Mouse (Mus musculus): ENCODE results near the gene Nudt22.

The Nudt22 gene

DNA sequence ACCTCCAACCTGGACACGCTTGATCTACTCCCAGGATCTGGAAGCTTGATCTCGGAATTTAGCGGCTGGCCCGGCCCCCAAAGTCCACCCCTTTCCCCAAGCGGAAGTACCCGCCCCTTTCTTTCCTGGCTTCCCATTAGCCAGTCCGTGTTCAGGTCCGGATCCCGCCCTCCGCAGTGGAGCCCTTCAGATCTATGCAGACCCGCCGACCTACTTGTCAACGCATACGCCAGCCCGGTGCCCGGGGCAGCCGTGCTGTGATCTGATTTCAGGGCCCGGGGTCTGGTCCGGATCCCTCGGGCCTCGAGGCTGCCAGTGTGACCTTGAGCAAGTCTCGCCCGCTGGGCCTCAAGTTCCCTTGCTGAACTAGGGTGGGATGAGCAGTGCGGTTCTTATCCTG lies at the start of gene Nudt22, which contains the start of gene Trpt1:
Nudt22 (minus strand) TSS at position 112 of the 400 bp plus-strand sequence.
Trpt1 (plus strand) TSS at position 126 of the 400 bp plus-strand sequence.
- WGBS = 0% methylated on average over 24 of the region's 24 CpGs

DNA sequence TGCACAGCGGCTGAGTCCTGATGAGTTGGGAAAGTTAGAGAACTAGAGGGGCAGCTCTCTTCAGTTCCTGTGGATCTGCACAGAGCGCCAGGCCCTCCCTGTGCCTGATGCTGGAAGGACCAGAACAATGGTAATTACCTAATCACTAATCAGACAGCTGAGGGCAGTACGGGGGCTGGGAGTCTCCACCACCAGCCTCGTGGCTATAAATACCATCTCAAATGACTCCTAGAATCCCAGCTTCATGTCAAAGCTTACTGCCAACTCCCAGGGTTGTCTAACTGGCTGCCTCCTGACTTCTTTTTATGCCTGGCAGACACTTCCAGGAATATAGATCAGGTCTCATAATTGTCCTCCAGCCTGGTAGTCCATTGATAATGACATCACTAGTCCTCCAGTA lies 48.8 kb upstream of the Nudt22 start:
- WGBS = 43% methylated on average over 4 of the region's 4 CpGs

- WGBS = 74% methylated on average over 4 of the region's 4 CpGs
Observed at GRCm38 (mm10) chr19:7044279-7044678, 48.4 kb upstream of the Nudt22 start.

- 76% methylated on average over 2 of the region's 2 CpGs for WGBS
Observed at GRCm38 (mm10) chr19:7041171-7041570, 45.3 kb upstream of the Nudt22 start.

GRCm38 (mm10) chr19:7040637-7041130 lies 44.8 kb upstream of the Nudt22 start:
- 18% methylated on average over 13 of the region's 13 CpGs for WGBS

DNA sequence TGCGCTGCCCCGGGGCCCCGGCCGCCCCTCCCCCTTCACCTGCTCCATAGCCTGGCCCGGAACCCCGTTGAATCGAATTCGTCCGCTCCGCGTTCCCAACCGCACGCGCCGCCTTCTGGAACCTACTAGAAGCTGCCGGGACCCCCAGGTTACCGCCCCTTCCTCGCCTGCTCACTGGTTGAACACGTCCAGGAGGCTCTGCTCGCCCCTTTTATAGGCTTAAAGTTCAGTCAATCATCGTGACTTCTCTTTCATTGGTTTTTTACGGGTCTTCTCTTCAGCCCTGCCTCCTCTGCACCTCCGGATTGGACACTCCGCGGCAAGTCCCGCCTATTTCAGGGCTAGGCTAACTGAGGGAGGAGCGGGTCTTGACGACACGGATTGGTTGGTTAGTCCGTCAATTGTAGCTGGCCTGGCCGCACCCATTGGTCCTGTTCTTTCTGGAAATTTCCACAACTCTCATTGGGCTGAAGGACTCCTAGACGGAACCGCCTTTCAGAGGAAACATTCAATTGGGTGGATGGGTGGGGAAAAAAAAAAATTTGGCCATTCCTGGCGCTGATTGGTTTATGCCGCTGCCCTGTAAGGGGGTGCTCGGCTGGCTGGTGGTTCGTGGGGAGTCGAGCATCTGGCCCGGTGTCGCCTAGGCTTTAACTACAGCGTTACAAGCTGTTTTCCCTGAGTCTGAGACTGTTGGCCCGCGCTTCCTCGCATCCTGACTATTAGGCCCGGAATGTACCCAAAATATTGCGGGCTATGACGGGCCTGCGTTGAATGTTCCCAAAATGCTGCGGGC lies 44.1 kb upstream of the Nudt22 start, which contains the start of gene Stip1:
Stip1 (minus strand) TSS at position 127 of the 796 bp plus-strand sequence.
- WGBS = under 1% methylated on average over 48 of the region's 49 CpGs

GRCm38 (mm10) chr19:7039088-7039720 lies 43.3 kb upstream of the Nudt22 start:
- WGBS = 1% methylated on average over 35 of the region's 35 CpGs

GRCm38 (mm10) chr19:7034006-7034405 lies 38.1 kb upstream of the Nudt22 start:
- 94% methylated on average over 5 of the region's 5 CpGs for WGBS

GRCm38 (mm10) chr19:7029531-7029930 lies 33.6 kb upstream of the Nudt22 start:
- WGBS = 47% methylated on average over 5 of the region's 5 CpGs

DNA sequence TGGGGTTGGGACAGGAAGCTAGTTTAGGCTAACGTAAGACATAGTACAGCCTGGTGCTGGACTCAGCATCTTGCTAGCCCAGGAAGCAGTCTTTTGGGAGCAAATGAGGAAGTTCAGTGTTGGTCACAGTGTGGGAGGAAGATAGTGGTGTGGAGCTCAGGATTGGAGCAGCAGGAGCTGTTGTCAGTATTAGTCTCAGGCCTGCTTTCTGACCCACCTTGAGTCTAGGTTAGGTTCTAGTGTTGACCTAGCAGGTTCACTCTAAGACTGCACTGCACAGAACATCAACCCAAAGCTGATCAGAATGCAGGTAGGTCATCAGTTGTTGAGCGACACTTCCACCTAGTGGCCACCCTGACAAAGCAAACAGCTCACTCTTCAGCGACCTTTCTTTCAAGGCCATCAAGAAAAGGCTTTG lies 24.3 kb upstream of the Nudt22 start:
- WGBS = 45% methylated on average over 3 of the region's 3 CpGs

DNA sequence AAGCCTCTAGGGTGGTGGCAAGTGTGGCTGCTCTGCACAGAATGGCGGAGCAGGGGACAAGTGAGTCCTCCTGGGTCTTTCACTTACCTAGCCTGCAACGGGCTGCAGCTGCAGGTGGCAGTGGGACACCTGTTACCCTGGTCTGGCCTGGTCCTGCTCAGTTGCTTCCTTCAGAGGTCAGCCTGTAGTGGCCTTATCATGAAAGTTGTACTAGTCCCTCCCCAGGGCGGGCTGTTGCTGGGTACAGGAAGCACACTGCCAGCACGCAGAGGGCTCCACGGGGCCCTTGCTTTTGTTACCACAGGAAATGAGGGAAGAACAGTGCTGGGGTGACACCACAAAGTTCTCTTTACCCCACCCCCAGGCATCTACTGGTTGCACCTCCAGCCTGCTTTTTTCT lies 23.3 kb upstream of the Nudt22 start, which contains the start of gene Fermt3:
Fermt3 (minus strand) TSS at position 279 of the 400 bp plus-strand sequence.
- 75% methylated on average over 5 of the region's 5 CpGs for WGBS

DNA sequence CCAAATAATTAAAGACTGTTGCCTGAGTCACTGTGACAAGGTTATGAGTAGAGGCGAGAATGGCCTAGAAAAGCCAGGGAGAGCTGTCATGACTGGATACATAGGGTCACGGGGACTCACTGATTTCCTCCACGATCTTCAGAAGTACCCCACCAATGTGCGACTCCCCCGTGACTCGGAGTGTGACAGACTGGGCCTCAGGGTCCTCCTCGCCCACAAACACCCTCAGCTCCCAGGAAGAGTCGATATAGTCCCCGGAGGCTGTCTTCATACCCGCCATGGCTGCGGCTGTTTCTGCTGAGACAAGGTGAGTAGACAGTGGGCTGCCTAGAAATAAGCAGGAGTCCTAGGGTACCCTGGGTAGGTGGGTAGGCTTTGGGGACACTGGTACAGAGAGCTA lies 22.6 kb upstream of the Nudt22 start:
- 88% methylated on average over 11 of the region's 11 CpGs for WGBS

DNA sequence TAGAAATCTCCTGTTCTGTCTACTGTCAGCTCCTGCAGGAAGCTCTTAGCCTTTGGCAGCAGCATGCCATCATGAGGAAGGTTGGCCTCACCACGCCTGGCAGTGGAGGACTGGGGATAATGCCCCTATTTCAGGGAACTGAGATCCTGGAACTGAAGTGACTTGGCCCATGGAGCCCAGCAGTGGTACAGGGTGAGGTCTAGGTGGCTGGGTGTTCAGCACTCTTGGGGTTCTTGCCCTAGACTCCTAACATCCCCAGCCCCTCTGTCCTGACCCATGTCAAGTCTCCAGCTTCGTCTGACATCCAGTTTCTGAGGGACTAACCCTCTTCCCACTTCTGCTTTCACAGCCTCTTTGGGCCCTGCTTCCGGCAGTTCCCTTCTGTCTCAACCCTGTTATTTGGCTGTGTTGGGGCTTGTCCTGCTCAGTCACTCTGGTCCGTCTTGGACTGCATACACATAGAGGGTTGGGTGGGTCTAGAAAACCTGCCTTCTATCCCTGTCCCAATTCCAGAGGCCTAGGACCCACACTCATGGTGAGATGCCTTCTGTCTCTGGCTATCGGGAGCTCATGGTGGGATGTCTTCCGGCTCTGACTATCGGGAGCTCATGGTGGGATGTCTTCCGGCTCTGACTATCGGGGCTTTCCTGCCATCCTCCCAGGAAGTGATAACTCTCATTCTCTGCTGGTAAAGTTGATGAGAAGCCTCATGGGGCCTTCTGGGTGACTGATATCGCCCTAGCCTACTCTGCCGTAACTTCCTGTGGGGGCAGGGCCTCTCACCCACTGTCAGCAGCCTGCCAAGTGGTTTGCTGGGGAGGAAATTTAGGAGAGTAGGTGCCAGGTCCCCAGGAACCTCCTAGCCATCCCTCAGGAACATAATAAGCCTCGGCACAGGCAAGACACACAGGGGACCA lies 21.9 kb upstream of the Nudt22 start:
- 81% methylated on average over 12 of the region's 12 CpGs for WGBS

- 95% methylated on average over 20 of the region's 20 CpGs for WGBS
Observed at GRCm38 (mm10) chr19:7014481-7015135, 18.7 kb upstream of the Nudt22 start.

DNA sequence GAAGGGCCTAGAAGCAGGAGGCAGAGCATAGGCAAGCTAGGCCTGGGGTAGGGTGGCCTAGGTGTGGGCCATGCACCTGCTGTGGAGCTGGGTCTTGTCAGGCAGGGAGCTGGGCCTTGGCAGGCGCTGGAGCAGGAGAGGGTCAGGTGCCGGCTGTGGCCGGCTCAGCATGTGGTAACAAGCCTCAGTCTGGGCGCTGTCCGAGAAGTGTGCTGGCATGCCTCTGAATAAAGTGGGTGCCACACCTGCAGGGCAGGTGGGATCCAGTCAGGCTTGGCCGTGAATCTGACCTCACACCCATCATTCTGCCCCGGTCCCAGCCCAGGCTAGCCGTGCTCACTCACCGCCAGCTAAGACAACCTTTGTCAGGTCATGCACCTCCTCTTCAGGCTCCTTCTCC lies 18.1 kb upstream of the Nudt22 start:
- 95% methylated on average over 9 of the region's 9 CpGs for WGBS

DNA sequence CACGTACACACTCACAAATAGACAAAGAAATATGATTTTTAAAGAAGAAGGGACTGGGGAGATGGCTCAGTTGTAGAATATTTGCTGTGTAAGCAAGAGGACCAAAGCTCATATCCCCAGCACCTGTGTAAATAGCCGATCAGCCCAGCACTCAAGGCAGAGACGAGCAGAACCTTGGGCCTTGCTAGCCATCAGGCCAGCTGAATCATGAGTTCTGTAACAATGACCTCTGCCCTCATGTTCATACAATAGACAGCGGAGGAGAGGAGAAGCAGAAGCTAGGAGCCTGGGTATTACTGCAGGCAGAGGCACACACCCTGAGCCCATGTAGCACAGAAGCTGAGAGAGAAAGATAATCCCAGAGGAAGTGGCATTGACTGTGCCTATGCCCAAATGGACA lies 16.5 kb upstream of the Nudt22 start:
- WGBS = 88% methylated on average over 4 of the region's 4 CpGs

DNA sequence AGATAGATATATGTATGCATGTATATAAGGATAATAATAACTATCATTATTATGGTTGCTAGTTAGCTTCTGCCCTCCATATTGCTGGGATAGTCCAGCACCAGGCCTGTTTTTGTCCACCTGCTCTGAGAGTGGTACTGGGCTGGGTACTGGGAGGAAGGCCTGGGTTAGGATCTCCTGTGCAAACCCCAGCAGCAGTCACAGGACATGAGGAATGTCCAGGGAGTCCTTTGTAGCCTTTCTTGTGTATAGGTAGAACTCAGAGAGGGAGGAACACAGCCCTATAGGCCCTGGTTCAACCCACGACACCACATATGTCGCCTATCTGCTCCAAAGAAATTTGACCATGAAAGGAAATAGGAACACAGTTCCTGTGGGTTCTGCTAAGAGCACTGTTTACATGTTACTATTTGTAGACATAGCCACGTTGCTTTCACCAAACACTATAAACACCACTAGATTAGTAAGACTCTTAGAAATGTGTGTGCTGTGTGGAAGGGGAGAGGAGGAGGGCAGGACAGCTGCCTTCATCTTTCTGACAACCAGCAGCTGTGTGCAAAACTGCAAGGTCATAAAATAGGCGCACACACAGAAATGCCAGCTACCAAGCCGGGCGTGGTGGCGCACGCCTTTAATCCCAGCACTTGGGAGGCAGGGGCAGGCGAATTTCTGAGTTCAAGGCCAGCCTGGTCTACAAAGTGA lies 11.1 kb upstream of the Nudt22 start:
- WGBS = 78% methylated on average over 9 of the region's 9 CpGs

GRCm38 (mm10) chr19:6999360-7000063 lies 3.6 kb upstream of the Nudt22 start:
- 95% methylated on average over 19 of the region's 19 CpGs for WGBS

- WGBS = 88% methylated on average over 9 of the region's 9 CpGs
Observed at GRCm38 (mm10) chr19:6997721-6998290, 1.9 kb upstream of the Nudt22 start.
